Mouse (Mus musculus): ENCODE measurements around the gene Gpatch4. TPM values are rescaled to one million over a fixed set of nuclear protein-coding genes. Genes with fewer than 3 reads are reported as not detected.
A peak's percentile ranks its signal among the peaks of the same experiment; 100 is the strongest.

Gene Gpatch4
- total RNA-seq, 1 experiment: 37.9 TPM

DNA sequence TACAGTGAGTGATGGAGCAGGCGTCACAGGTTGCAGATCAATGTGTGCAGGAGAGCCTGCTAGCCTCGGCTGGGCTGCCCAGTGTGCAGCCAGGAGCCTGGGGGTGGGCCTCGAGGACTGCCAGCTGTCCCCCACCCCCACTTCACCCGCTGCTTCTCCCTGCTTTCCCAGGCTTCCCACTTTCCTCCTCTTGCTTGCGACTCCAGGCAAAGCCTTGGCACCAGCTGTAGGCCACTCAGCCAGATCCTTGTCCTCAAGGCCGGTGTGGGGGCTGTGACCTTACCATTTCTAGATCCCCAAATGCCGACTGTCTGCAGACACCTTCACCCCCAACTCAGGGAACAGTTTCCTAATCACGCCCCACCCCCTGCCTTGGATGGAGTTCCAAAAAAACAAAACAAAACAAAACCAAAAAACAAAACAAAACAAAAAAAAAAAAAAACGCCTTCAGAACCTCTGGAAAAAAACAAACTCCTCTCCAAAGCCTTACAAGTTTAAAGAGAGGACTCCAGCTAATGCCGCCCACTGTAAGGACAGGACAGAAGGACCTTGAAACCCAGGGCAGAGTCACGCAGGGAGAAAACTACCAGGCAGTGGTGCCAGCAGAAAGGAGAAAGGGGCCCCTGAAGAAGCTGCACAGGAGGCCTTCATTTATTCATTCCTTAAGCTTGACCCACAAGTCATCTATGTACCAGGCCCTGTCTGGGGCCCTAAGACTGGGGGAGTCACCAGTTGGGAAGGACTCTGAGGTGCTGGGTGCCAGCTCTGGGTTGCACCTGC is 41.9 kb upstream of the Gpatch4 start:
- H3K4me1 ChIP-seq (ENCODE audit: control insufficient read depth in 2 of 2, insufficient read depth in 2 of 2, low read length in 2 of 2, poor library complexity in 1 of 2): peaks cover 0 to 15% of the 10 kb centered on the region in 2 experiments; a peak in 2 of 4 replicates
- H3K9ac ChIP-seq (ENCODE audit: insufficient read depth, low read depth, low read length, poor library complexity, severe bottlenecking): no peak overlapping the region
- H3K9me3 ChIP-seq (ENCODE audit: control insufficient read depth, insufficient read depth, low read depth, low read length): no peaks in the 10 kb centered on the region
- in situ Hi-C loops (cut with MboI; ENCODE audit: low sequenced_read_pairs in 2 of 2, unreplicated experiment in 2 of 2): no loop called here
- H3K27ac ChIP-seq (ENCODE audit: insufficient read depth, low read depth, low read length, poor library complexity, severe bottlenecking): no peak overlapping the region
- H3K4me3 ChIP-seq (ENCODE audit: insufficient read depth in 1 of 2, low read depth in 1 of 2, low read length in 2 of 2, poor library complexity in 1 of 2, severe bottlenecking in 1 of 2): peak overlapping the region in 1 of 2 experiments; percentile 80; a peak in 2 of 4 replicates
- H3K36me3 ChIP-seq (ENCODE audit: control insufficient read depth, insufficient read depth, low read length, poor library complexity, severe bottlenecking): no peaks in the 10 kb centered on the region
- TF ChIP-seq CHD2 (IDR thresholded peaks at IDR 0.05; ENCODE audit: low read depth, low read length): no peak
- no peak for TF ChIP-seq MAFK (IDR thresholded peaks at IDR 0.05; ENCODE audit: insufficient read depth, low read depth, low read length)
- TF ChIP-seq ZNF384 (IDR thresholded peaks at IDR 0.05; ENCODE audit: low read depth, low read length): no peak
- no peak for TF ChIP-seq ZC3H11A (IDR thresholded peaks at IDR 0.05; ENCODE audit: borderline replicate concordance, low read depth, low read length)
- TF ChIP-seq HCFC1 (IDR thresholded peaks at IDR 0.05; ENCODE audit: borderline replicate concordance, insufficient read depth, low read length): no peak
- DNase-seq (ENCODE audit: low read depth, low spot score): no peak

- peaks cover 0 to 12% of the 10 kb centered on the region in 2 experiments; a peak in 2 of 4 replicates for H3K4me1 ChIP-seq (ENCODE audit: control insufficient read depth in 2 of 2, insufficient read depth in 2 of 2, low read length in 2 of 2, poor library complexity in 1 of 2)
- peak overlapping the region; percentile 27 to 46 for H3K4me3 ChIP-seq (ENCODE audit: insufficient read depth in 1 of 2, low read depth in 1 of 2, low read length in 2 of 2, poor library complexity in 1 of 2, severe bottlenecking in 1 of 2)
- in situ Hi-C loops (cut with MboI; ENCODE audit: low sequenced_read_pairs in 2 of 2, unreplicated experiment in 2 of 2): no loop called here
- H3K27ac ChIP-seq (ENCODE audit: insufficient read depth, low read depth, low read length, poor library complexity, severe bottlenecking): no peak overlapping the region
- H3K36me3 ChIP-seq (ENCODE audit: control insufficient read depth, insufficient read depth, low read length, poor library complexity, severe bottlenecking): no peaks in the 10 kb centered on the region
- TF ChIP-seq CHD2 (IDR thresholded peaks at IDR 0.05; ENCODE audit: low read depth, low read length) (no peak), HCFC1 (IDR thresholded peaks at IDR 0.05; ENCODE audit: borderline replicate concordance, insufficient read depth, low read length) (no peak), ZC3H11A (IDR thresholded peaks at IDR 0.05; ENCODE audit: borderline replicate concordance, low read depth, low read length) (no peak), MAFK (IDR thresholded peaks at IDR 0.05; ENCODE audit: insufficient read depth, low read depth, low read length) (no peak), ZNF384 (IDR thresholded peaks at IDR 0.05; ENCODE audit: low read depth, low read length) (no peak)
- no peak for DNase-seq (ENCODE audit: low read depth, low spot score)
- no peak overlapping the region for H3K9ac ChIP-seq (ENCODE audit: insufficient read depth, low read depth, low read length, poor library complexity, severe bottlenecking)
- no peaks in the 10 kb centered on the region for H3K9me3 ChIP-seq (ENCODE audit: control insufficient read depth, insufficient read depth, low read depth, low read length)
Observed at GRCm38 (mm10) chr3:88002291-88002976, 40.5 kb upstream of the Gpatch4 start.

GRCm38 (mm10) chr3:88005822-88006786 is 36.8 kb upstream of the Gpatch4 start:
- H3K9me3 ChIP-seq (ENCODE audit: control insufficient read depth, insufficient read depth, low read depth, low read length): no peaks in the 10 kb centered on the region
- peaks cover 0 to 8% of the 10 kb centered on the region in 2 experiments; a peak in 2 of 4 replicates for H3K4me1 ChIP-seq (ENCODE audit: control insufficient read depth in 2 of 2, insufficient read depth in 2 of 2, low read length in 2 of 2, poor library complexity in 1 of 2)
- H3K36me3 ChIP-seq (ENCODE audit: control insufficient read depth, insufficient read depth, low read length, poor library complexity, severe bottlenecking): no peaks in the 10 kb centered on the region
- no peak overlapping the region for H3K9ac ChIP-seq (ENCODE audit: insufficient read depth, low read depth, low read length, poor library complexity, severe bottlenecking)
- no peak overlapping the region for H3K4me3 ChIP-seq (ENCODE audit: insufficient read depth in 1 of 2, low read depth in 1 of 2, low read length in 2 of 2, poor library complexity in 1 of 2, severe bottlenecking in 1 of 2)
- in situ Hi-C loops (cut with MboI; ENCODE audit: low sequenced_read_pairs in 2 of 2, unreplicated experiment in 2 of 2): no loop called here
- DNase-seq (ENCODE audit: low read depth, low spot score): peak; percentile 62
- TF ChIP-seq MAFK (IDR thresholded peaks at IDR 0.05; ENCODE audit: insufficient read depth, low read depth, low read length): no peak
- TF ChIP-seq HCFC1 (IDR thresholded peaks at IDR 0.05; ENCODE audit: borderline replicate concordance, insufficient read depth, low read length): no peak
- peak; percentile 92 for TF ChIP-seq CHD2 (IDR thresholded peaks at IDR 0.05; ENCODE audit: low read depth, low read length)
- TF ChIP-seq ZC3H11A (IDR thresholded peaks at IDR 0.05; ENCODE audit: borderline replicate concordance, low read depth, low read length): 0 out of 2 replicates have a peak, but pooled peaks have one; percentile 38
- TF ChIP-seq ZNF384 (IDR thresholded peaks at IDR 0.05; ENCODE audit: low read depth, low read length): no peak
- H3K27ac ChIP-seq (ENCODE audit: insufficient read depth, low read depth, low read length, poor library complexity, severe bottlenecking): no peak overlapping the region

DNA sequence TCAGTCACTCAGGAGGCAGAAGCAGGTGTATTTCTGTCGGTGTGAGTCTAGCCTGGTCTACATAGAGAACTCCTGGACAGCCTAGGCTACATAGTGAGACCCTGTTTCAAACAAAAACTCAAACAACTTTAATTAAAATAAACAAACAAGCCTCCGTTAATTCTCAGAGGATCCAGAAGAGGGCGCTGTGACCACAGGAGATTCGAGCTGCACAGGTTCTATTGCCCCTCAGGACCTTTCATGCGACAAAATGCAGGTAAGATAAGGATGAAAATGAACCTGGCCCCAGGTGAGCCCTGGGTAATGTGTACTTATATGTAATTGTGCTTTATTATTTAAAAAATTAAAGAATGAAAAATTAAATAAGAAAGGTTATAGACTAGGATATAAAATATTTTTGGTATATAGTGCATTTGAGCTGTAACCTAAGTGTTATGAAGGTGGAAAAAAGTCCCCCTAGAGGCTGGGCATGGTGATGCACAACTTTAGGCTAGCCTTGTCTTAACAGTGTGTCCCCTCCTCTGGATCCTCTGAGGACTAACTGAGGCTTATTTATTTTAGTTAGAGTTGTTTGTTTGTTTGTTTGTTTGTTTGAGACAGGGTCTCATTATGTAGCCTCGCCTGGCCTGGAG is 32.2 kb upstream of the Gpatch4 start:
- peak; percentile 72 for DNase-seq (ENCODE audit: low read depth, low spot score)
- no peaks in the 10 kb centered on the region for H3K9me3 ChIP-seq (ENCODE audit: control insufficient read depth, insufficient read depth, low read depth, low read length)
- no peaks in the 10 kb centered on the region for H3K4me1 ChIP-seq (ENCODE audit: control insufficient read depth in 2 of 2, insufficient read depth in 2 of 2, low read length in 2 of 2, poor library complexity in 1 of 2)
- no peak overlapping the region for H3K9ac ChIP-seq (ENCODE audit: insufficient read depth, low read depth, low read length, poor library complexity, severe bottlenecking)
- no peak overlapping the region for H3K4me3 ChIP-seq (ENCODE audit: insufficient read depth in 1 of 2, low read depth in 1 of 2, low read length in 2 of 2, poor library complexity in 1 of 2, severe bottlenecking in 1 of 2)
- H3K36me3 ChIP-seq (ENCODE audit: control insufficient read depth, insufficient read depth, low read length, poor library complexity, severe bottlenecking): no peaks in the 10 kb centered on the region
- in situ Hi-C loops (cut with MboI; ENCODE audit: low sequenced_read_pairs in 2 of 2, unreplicated experiment in 2 of 2): no loop called here
- TF ChIP-seq CHD2 (IDR thresholded peaks at IDR 0.05; ENCODE audit: low read depth, low read length) (no peak), ZC3H11A (IDR thresholded peaks at IDR 0.05; ENCODE audit: borderline replicate concordance, low read depth, low read length) (0 out of 2 replicates have a peak, but pooled peaks have one; percentile 10), HCFC1 (IDR thresholded peaks at IDR 0.05; ENCODE audit: borderline replicate concordance, insufficient read depth, low read length) (no peak)
- no peak overlapping the region for H3K27ac ChIP-seq (ENCODE audit: insufficient read depth, low read depth, low read length, poor library complexity, severe bottlenecking)

Data from ES-E14 (cell line).